Mouse (Mus musculus) bone marrow macrophage, adult 2 months (primary cell): ENCODE data around the gene Rasa2. TPM values are rescaled to one million over a fixed set of nuclear protein-coding genes. Genes with fewer than 3 reads are reported as not detected.
"Not testable (repeated sequence)": the region's sequence is repeated elsewhere in the genome, so short reads cannot be mapped to it uniquely, and the experiment has no call there.

Experiments used
- H3K27ac ChIP-seq: 2 replicates; pipeline ENCODE4 v1.5.1; 2012; ENCODE audit warnings: low read depth, low read length; ENCODE audit not compliant: insufficient read depth
- H3K4me1 ChIP-seq: 2 replicates; pipeline ENCODE4 v1.6.1; 2012; ENCODE audit warnings: low read length; ENCODE audit not compliant: control insufficient read depth, insufficient read depth
- H3K4me3 ChIP-seq: 2 replicates; pipeline ENCODE4 v1.5.1; 2012; ENCODE audit warnings: mild to moderate bottlenecking, low read length, moderate library complexity; ENCODE audit not compliant: insufficient read depth
- CTCF ChIP-seq: IDR thresholded peaks from 2 replicates; pipeline ENCODE4 v1.5.1; 2012; ENCODE audit warnings: low read depth, mild to moderate bottlenecking, low read length, moderate library complexity
- POLR2A ChIP-seq: IDR thresholded peaks from 2 replicates; pipeline ENCODE4 v1.6.1; 2012; ENCODE audit warnings: mild to moderate bottlenecking, low read depth, low read length, borderline replicate concordance
- polyA plus RNA-seq: library from polyadenylated mRNA; stranded (reverse); fragments of >200 nt; gene quantifications from 2 replicates; pipeline ENCODE4 v1.2.4, GENCODE M21; 2012; ENCODE audit not compliant: missing spikeins, insufficient read depth, insufficient read length

Gene Rasa2
- polyA plus RNA-seq, 1 experiment = 5.2 TPM

- no peak for TF ChIP-seq POLR2A
- TF ChIP-seq CTCF = no peak
- peak overlapping the region; percentile 47 for H3K27ac ChIP-seq
- no peak overlapping the region for H3K4me3 ChIP-seq
- peaks cover 25% of the 10 kb centered on the region for H3K4me1 ChIP-seq
Measured at GRCm38 (mm10) chr9:96535431-96535830, 96.0 kb downstream of the Rasa2 start.

DNA sequence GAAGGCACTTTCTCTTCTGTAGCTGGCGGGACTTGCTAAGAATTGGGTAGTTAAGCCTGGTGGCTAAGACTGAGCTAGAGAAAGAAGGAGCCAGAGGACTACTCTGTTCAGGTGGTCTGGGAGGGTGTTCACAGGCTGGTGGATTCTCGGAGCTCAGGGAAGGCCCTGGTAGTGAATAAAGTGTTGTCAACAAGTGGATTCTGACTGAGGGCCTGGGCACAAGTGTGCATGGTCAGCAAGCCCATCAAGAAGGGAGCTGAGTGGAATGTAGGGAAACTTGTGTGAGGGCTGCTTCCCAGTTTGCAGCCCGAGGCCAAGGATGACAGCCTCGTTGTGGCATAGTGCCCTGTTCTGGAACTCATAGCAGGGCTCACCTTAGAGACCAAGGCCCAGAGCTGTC is 97.2 kb downstream of the Rasa2 start:
- Histone ChIP-seq H3K4me3 (no peak overlapping the region), H3K27ac (no peak overlapping the region), H3K4me1 (peaks cover 33% of the 10 kb centered on the region)
- TF ChIP-seq CTCF (no peak), POLR2A (no peak)

- Histone ChIP-seq H3K27ac (no peak overlapping the region), H3K4me3 (no peak overlapping the region), H3K4me1 (peaks cover 29% of the 10 kb centered on the region)
- no peak for TF ChIP-seq POLR2A
- no peak for TF ChIP-seq CTCF
Measured at GRCm38 (mm10) chr9:96533476-96533875, 97.9 kb downstream of the Rasa2 start.

GRCm38 (mm10) chr9:96532531-96532930 is 98.9 kb downstream of the Rasa2 start:
- TF ChIP-seq CTCF = no peak
- TF ChIP-seq POLR2A = no peak
- Histone ChIP-seq H3K27ac (no peak overlapping the region), H3K4me3 (no peak overlapping the region), H3K4me1 (peaks cover 31% of the 10 kb centered on the region)

DNA sequence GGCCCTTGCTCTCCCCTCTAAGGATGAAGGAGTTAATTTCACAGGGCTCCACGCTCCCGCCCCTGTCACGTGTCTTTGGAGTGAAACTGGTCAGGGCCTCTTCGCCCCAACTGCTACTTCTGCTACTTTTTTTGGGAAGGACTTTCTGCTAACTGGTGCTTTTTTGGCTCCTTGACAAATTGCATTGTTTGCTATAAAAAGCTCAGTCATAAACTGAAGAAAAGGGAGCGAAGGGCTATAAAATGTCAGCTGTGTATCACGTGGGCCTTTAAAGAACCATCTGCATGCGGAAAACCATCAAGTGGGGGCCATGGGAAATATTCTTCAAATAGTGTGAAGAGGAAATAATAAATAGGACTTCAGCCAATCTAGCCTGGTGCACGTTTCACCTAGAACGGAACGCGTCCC is 100.7 kb downstream of the Rasa2 start:
- peak overlapping the region; percentile 24 for H3K4me3 ChIP-seq
- H3K27ac ChIP-seq = peak overlapping the region; percentile 91
- TF ChIP-seq POLR2A = no peak
- TF ChIP-seq CTCF = no peak
- peaks cover 33% of the 10 kb centered on the region for H3K4me1 ChIP-seq

DNA sequence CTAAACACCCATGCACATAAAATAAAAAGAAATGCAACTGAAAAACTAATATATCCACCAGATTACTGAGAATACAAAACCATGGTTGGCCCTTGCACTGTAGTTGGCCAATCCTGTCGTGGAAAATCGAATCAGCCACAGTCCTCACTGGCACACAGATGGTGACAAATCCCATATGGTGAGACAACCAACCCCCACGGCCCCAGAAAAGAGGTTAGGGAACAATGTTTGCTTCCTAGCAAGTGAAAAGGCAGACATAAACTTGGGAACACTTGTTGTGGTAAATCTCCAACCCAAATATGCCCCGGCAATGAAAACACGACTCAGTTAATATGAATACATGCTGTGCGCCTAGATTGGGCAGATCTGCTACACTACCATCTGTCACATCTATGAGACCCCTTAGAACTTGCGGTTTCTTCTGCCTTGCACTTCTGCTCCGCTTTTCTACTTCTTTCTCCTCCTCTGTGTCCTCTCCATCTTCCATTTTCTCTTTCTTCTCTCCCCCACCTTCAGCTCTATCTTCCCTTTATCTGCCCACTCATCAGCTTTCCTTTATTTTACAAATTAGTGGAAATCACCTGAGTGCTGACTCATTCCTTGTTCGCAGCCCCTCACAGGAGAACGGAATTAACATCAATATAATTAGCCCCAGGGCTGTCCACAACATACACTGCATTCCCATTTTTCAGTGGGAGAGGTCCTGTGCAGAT is 101.3 kb downstream of the Rasa2 start:
- H3K27ac ChIP-seq = peak overlapping the region; percentile 81
- no peak for TF ChIP-seq POLR2A
- TF ChIP-seq CTCF = no peak
- peaks cover 31% of the 10 kb centered on the region for H3K4me1 ChIP-seq
- peak overlapping the region; percentile 22; the same call in 1 of the 2 replicates for H3K4me3 ChIP-seq

- no peak overlapping the region for H3K27ac ChIP-seq
- peaks cover 27% of the 10 kb centered on the region for H3K4me1 ChIP-seq
- TF ChIP-seq POLR2A (no peak), CTCF (no peak)
- no peak overlapping the region for H3K4me3 ChIP-seq
Measured at GRCm38 (mm10) chr9:96526011-96526410, 105.4 kb downstream of the Rasa2 start.

- H3K4me3 ChIP-seq = no peak within 1 kb of the TSS
- H3K4me1 ChIP-seq = peaks cover 20% of the 10 kb centered on the region
- TF ChIP-seq POLR2A (no peak), CTCF (no peak)
- no peak within 1 kb of the TSS for H3K27ac ChIP-seq
Measured at GRCm38 (mm10) chr9:96524972-96525506, 106.4 kb downstream of the Rasa2 start, which contains the start of gene Gm28729. Gm28729 (minus strand) TSS chr9:96525264.

GRCm38 (mm10) chr9:96523148-96523547 is 108.3 kb downstream of the Rasa2 start:
- Histone ChIP-seq H3K27ac (no peak overlapping the region), H3K4me3 (no peak overlapping the region), H3K4me1 (peaks cover 16% of the 10 kb centered on the region)
- TF ChIP-seq POLR2A (no peak), CTCF (no peak)

- peaks cover 23% of the 10 kb centered on the region for H3K4me1 ChIP-seq
- not testable (repeated sequence) for H3K4me3 ChIP-seq
Measured at GRCm38 (mm10) chr9:96521574-96521973, 109.8 kb downstream of the Rasa2 start.

More at GRCm38 (mm10) chr9:96521574-96521973, 109.8 kb downstream of the Rasa2 start:
- not testable (repeated sequence) for H3K27ac ChIP-seq
